In genomic region chr11:24727404-24727803, GRCm38 (mm10) we compare ENCODE assay signal across 26 mouse cellular contexts.
"Had no signal": no experiment of that assay in that cellular context is flagged by ENCODE, and none has a peak within 500 bp of the region (broad histone marks: within the 10 kb centered on the region; RNA-seq: fewer than 3 reads in every experiment).

No protein-coding gene starts in this region.

- H3K27ac ChIP-seq: heart, adult 2 months; hindbrain, embryonic 10.5 days; hindbrain, embryonic 12.5 days; hindbrain, embryonic 14.5 days; intestine, embryonic 15.5 days; layer of hippocampus, adult 2 months; left cerebral cortex, adult 2 months; limb, embryonic 10.5 days; limb, embryonic 12.5 days; liver, embryonic 14.5 days had no signal

- H3K4me1 ChIP-seq: heart, embryonic 12.5 days; intestine, embryonic 15.5 days had no signal

- H3K27me3 ChIP-seq: heart, embryonic 12.5 days; hindbrain, embryonic 12.5 days; intestine, embryonic 15.5 days; limb, embryonic 12.5 days had no signal

- H3K36me3 ChIP-seq: heart, embryonic 12.5 days; hindbrain, embryonic 10.5 days; hindbrain, embryonic 12.5 days; intestine, embryonic 15.5 days; limb, embryonic 10.5 days; limb, embryonic 12.5 days had no signal

- H3K9ac ChIP-seq: heart, embryonic 12.5 days; hindbrain, embryonic 12.5 days; hindbrain, embryonic 14.5 days; intestine, embryonic 15.5 days; limb, embryonic 12.5 days; liver, embryonic 14.5 days had no signal

- H3K9me3 ChIP-seq: heart, embryonic 12.5 days; hindbrain, embryonic 10.5 days; hindbrain, embryonic 12.5 days; intestine, embryonic 15.5 days; limb, embryonic 10.5 days; limb, embryonic 12.5 days had no signal

- H3K4me3 ChIP-seq: heart, adult 2 months; heart, embryonic 12.5 days; hindbrain, embryonic 10.5 days; hindbrain, embryonic 12.5 days; intestine, embryonic 15.5 days; layer of hippocampus, adult 2 months; left cerebral cortex, adult 2 months; limb, embryonic 10.5 days; limb, embryonic 12.5 days had no signal

- H3K4me2 ChIP-seq: heart, embryonic 12.5 days; hindbrain, embryonic 12.5 days; hindbrain, embryonic 14.5 days; intestine, embryonic 15.5 days; limb, embryonic 12.5 days; liver, embryonic 11.5 days had no signal

- DNase-seq: gastrocnemius, postnatal 10 days; gastrocnemius, postnatal 25 days; heart, adult 2 months; heart, postnatal 10 days; heart, postnatal 4 days; kidney, adult 18-20 months; kidney, adult 8-10 months; kidney, postnatal 10 days; kidney, postnatal 25 days; kidney, postnatal 4 days; liver; lung, adult 18-20 months had no signal

- ATAC-seq: hindbrain, embryonic 16.5 days; inflammation-experienced regulatory T-cells, adult 6 months; intestine, embryonic 15.5 days; intestine, postnatal 0 days had no signal
